Mouse (Mus musculus) stomach, embryonic 14.5 days (tissue): ENCODE data around the gene Olfr1018. TPM values are rescaled to one million over a fixed set of nuclear protein-coding genes. Genes with fewer than 3 reads are reported as not detected.

Experiments used
- ATAC-seq: fragments of 200-750 bp; cut with Nextera tagmentation; 2 replicates; pipeline ENCODE4 v1.8.0; 2017; ENCODE audit warnings: low read depth, moderate TSS enrichment; ENCODE audit not compliant: insufficient number of reproducible peaks, insufficient read depth, low FRiP score
- H3K27ac ChIP-seq: fragments of 300-500 bp; sonication (generic); 2 replicates; pipeline ENCODE4 v1.5.1; 2014; ENCODE audit warnings: mild to moderate bottlenecking, low read length, moderate library complexity, mixed read lengths
- H3K27me3 ChIP-seq: fragments of 300-500 bp; sonication (generic); 2 replicates; pipeline ENCODE4 v1.6.1; 2014; ENCODE audit warnings: low read length, control low read depth, mixed read lengths; ENCODE audit not compliant: control insufficient read depth, insufficient read depth
- H3K36me3 ChIP-seq: fragments of 300-500 bp; sonication (generic); 2 replicates; pipeline ENCODE4 v1.6.1; 2014; ENCODE audit warnings: mild to moderate bottlenecking, control low read depth, low read length, moderate library complexity, mixed read lengths; ENCODE audit not compliant: control insufficient read depth, insufficient read depth
- H3K4me1 ChIP-seq: fragments of 300-500 bp; sonication (generic); 2 replicates; pipeline ENCODE4 v1.6.1; 2014; ENCODE audit warnings: low read length, control low read depth, mixed read lengths; ENCODE audit not compliant: control insufficient read depth, insufficient read depth
- H3K4me2 ChIP-seq: fragments of 300-500 bp; sonication (generic); replicated peaks from 2 replicates; pipeline ENCODE4 v1.6.1; 2014; ENCODE audit warnings: low read depth, low read length, control low read depth
- H3K4me3 ChIP-seq: fragments of 300-500 bp; sonication (generic); 2 replicates; pipeline ENCODE4 v1.5.1; 2014; ENCODE audit warnings: low read depth, low read length, control low read depth
- H3K9ac ChIP-seq: fragments of 300-500 bp; sonication (generic); replicated peaks from 2 replicates; pipeline ENCODE4 v1.6.1; 2014; ENCODE audit warnings: low read depth, mild to moderate bottlenecking, control low read depth, low read length, moderate library complexity, mixed read lengths
- H3K9me3 ChIP-seq: fragments of 300-500 bp; sonication (generic); 2 replicates; pipeline ENCODE4 v1.6.1; 2016; ENCODE audit warnings: low read depth, low read length, control low read depth; ENCODE audit not compliant: control insufficient read depth
- WGBS: fragments of 180-500 bp; shearing (Covaris S2); extraction: QIAGEN DNeasy Blood & Tissue Kit; methylation state at CpG from one replicate; pipeline ENCODE4 v1.1.7; 2014; 5-methylcytosine and 5-hydroxymethylcytosine counted together
- polyA plus RNA-seq: library from polyadenylated mRNA; unstranded; fragments of >200 nt; fragmentation: Nextera tagmentation; extraction: Ambion mirVana; gene quantifications from 2 replicates; pipeline ENCODE4 v1.2.1, GENCODE M21; 2014

The Olfr1018 gene
- polyA plus RNA-seq, result not detected in 2 replicates

DNA sequence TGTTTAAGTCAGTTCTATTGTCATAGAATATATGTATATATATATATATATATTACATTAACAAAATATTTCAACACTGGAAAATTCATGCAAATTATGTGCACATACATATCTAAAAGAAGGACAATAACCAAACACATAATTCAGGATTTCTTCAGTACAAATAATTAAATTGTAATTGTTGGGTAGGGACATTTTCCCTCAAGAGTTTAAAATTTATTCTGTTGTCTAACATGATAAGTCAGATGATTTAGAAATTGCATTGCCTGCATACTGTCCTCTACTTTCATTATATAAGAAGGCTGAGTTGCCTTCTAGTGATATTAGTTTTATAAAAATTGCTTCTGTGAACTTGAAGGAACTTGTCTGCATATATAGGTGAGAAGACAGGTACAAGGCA, at the start of gene Olfr1018:
Gene Olfr1018 (plus strand): TSS at position 301 of the 400 bp plus-strand sequence.
- Histone ChIP-seq H3K4me2 (no peak within 1 kb of the TSS), H3K9ac (no peak within 1 kb of the TSS), H3K36me3 (no peaks in the 10 kb centered on the region), H3K9me3 (no peaks in the 10 kb centered on the region), H3K4me1 (no peaks in the 10 kb centered on the region), H3K4me3 (no peak within 1 kb of the TSS), H3K27ac (no peak within 1 kb of the TSS), H3K27me3 (no peaks in the 10 kb centered on the region)
- ATAC-seq, result no peak

DNA sequence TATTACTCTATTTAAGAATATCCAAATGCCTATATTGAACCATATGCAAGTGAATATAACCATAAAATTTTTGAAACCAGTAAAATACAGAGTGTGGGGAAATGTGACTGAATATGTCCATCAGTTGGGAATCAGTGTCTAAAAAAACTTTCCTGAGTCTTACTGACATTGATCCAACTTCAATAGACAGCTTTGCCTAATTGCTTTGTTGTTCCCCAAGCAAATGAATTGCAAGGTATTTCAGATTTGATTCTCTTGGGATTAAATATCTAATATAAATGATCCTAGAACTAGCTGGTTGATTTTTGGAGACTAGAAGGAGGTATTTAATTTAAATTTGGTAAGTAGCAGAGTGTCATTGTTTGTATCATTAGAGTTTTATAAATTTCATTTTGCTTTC, 45.9 kb upstream of the Olfr1018 start, which contains the start of gene Olfr1014:
Gene Olfr1014 (plus strand): TSS at position 301 of the 400 bp plus-strand sequence.
- Histone ChIP-seq H3K36me3 (no peaks in the 10 kb centered on the region), H3K4me2 (no peak within 1 kb of the TSS), H3K9ac (no peak within 1 kb of the TSS), H3K9me3 (no peaks in the 10 kb centered on the region), H3K4me3 (no peak within 1 kb of the TSS), H3K4me1 (no peaks in the 10 kb centered on the region), H3K27ac (no peak within 1 kb of the TSS), H3K27me3 (no peaks in the 10 kb centered on the region)
- no peak for ATAC-seq

DNA sequence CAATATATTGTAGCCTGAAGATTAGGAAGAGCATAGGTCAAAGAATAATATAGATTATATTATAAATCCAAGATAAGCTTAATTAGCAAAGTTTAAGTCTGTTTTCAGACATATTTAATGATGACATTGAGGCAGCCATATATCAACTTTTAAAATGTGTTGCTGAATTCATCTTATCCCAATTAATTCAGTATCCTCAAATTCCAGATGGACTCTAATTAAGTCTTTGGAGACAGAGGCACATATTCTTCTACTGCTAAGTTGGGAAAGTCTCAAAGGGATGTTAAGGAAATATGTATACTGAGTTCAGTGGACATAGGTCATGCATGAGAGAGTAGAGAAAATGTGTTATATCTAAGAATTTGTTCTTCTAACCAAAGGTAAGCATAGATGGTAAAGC, 36.6 kb upstream of the Olfr1018 start, which contains the start of gene Olfr1015:
Gene Olfr1015 (plus strand): TSS at position 301 of the 400 bp plus-strand sequence.
- Histone ChIP-seq H3K9ac (no peak within 1 kb of the TSS), H3K27me3 (no peaks in the 10 kb centered on the region), H3K4me1 (no peaks in the 10 kb centered on the region), H3K27ac (no peak within 1 kb of the TSS), H3K9me3 (no peaks in the 10 kb centered on the region), H3K4me2 (no peak within 1 kb of the TSS), H3K36me3 (no peaks in the 10 kb centered on the region), H3K4me3 (no peak within 1 kb of the TSS)
- ATAC-seq, result no peak

DNA sequence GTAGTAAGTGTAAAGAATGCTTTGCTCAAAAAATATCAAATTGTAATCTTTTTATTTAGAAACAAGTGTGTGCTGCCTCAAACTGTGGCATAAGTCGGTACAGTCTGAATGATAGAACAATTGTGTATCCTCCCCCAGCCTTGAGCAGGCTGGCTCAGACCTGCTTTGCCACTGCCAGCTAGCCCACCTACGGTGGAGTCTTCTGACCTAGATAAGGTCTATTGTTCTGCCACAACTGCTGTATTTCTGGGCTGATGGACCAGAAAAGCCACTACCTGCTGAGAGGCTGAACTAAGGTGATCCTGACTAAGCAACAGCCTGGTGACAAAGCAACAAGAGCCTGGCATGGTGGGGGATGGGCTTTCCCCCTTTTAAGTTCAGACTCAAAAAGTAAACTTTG, 25.9 kb upstream of the Olfr1018 start:
- no peaks in the 10 kb centered on the region for H3K4me1 ChIP-seq
- no peaks in the 10 kb centered on the region for H3K9me3 ChIP-seq
- no peak for ATAC-seq
- no peak overlapping the region for H3K4me3 ChIP-seq
- H3K36me3 ChIP-seq, result no peaks in the 10 kb centered on the region
- WGBS, result 62% methylated on average over 2 of the region's 2 CpGs
- no peak overlapping the region for H3K27ac ChIP-seq
- H3K27me3 ChIP-seq, result no peaks in the 10 kb centered on the region
- no peak overlapping the region for H3K4me2 ChIP-seq
- H3K9ac ChIP-seq, result no peak overlapping the region

DNA sequence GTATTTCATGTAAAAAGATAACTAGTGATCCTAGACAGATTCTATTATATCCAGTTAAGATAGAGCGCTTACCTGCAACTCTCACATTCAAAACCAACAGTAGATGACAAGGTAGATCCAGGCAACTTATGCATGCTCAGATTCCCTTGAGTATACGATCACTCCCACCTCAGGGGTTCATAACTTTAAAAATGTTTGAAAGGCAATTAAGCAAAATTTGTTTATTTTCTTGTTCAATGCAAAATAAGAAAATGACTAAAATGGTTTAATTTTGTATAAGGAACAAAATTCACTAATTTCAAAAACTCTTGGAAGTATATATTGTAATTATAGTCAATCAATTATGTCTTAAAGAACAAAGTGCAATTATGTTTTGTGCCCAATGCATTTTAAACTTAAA, 15.8 kb upstream of the Olfr1018 start, which contains the start of gene Olfr1016:
Gene Olfr1016 (minus strand): TSS at position 101 of the 400 bp plus-strand sequence.
- Histone ChIP-seq H3K4me1 (no peaks in the 10 kb centered on the region), H3K4me3 (no peak within 1 kb of the TSS), H3K4me2 (no peak within 1 kb of the TSS), H3K27ac (no peak within 1 kb of the TSS), H3K27me3 (no peaks in the 10 kb centered on the region), H3K36me3 (no peaks in the 10 kb centered on the region), H3K9me3 (no peaks in the 10 kb centered on the region), H3K9ac (no peak within 1 kb of the TSS)
- 84% methylated on average over 2 of the region's 2 CpGs for WGBS
- no peak for ATAC-seq

DNA sequence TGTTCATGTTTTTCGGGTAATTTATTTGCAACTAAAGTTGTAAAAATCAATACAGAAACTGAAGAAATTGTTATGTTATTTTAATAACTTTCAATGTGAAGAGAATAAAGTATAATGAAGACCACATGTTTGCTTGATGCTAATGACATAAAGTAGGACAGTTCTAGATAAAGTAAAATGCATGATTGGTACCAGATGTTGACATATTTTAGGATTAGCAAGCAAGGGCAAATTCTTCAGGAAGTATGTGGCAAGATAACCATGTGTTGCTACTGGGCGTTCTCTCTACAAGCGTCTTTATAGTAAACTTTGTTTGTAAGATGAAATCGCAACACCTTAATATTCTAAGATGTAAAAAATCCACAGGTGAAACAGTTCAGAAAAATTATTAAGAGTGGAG, 13.8 kb upstream of the Olfr1018 start:
- Histone ChIP-seq H3K9ac (no peak overlapping the region), H3K4me2 (no peak overlapping the region), H3K27me3 (no peaks in the 10 kb centered on the region), H3K36me3 (no peaks in the 10 kb centered on the region), H3K9me3 (no peaks in the 10 kb centered on the region), H3K4me1 (no peaks in the 10 kb centered on the region), H3K4me3 (no peak overlapping the region), H3K27ac (no peak overlapping the region)
- WGBS, result 74% methylated on average over 4 of the region's 4 CpGs
- ATAC-seq, result no peak

- no peak for ATAC-seq
- H3K27me3 ChIP-seq, result no peaks in the 10 kb centered on the region
- H3K9me3 ChIP-seq, result no peaks in the 10 kb centered on the region
- H3K36me3 ChIP-seq, result no peaks in the 10 kb centered on the region
- H3K4me3 ChIP-seq, result no peak within 1 kb of the TSS
- H3K9ac ChIP-seq, result no peak within 1 kb of the TSS
- no peaks in the 10 kb centered on the region for H3K4me1 ChIP-seq
- H3K4me2 ChIP-seq, result no peak within 1 kb of the TSS
- no peak within 1 kb of the TSS for H3K27ac ChIP-seq
Measured at GRCm38 (mm10) chr2:85845383-85845782, 27.1 kb downstream of the Olfr1018 start, which contains the start of gene Olfr1019. Gene Olfr1019 (minus strand): TSS chr2:85845483.

DNA sequence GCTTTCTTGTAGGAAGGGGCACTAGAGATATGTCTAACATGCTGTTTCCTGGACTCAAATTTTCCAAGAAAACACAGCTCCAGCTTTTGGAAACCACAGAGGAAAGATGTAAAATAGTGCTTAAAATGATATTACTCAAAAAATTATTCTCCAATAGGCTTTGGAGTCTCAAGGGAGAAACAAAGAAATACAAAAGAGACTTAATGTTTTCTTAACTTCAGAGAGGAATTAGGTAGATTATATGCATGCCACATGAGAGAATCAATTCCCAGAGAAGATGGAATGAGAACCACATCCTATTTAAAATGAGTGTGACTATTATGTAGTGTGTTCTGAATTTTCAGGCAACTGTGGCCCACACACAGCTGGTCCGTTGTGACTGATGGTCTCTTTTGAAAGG, 28.5 kb downstream of the Olfr1018 start, which contains the start of gene Olfr1020:
Gene Olfr1020 (plus strand): TSS at position 301 of the 400 bp plus-strand sequence.
- WGBS, result 78% methylated on average over 1 of the region's 1 CpGs
- H3K27me3 ChIP-seq, result no peaks in the 10 kb centered on the region

DNA sequence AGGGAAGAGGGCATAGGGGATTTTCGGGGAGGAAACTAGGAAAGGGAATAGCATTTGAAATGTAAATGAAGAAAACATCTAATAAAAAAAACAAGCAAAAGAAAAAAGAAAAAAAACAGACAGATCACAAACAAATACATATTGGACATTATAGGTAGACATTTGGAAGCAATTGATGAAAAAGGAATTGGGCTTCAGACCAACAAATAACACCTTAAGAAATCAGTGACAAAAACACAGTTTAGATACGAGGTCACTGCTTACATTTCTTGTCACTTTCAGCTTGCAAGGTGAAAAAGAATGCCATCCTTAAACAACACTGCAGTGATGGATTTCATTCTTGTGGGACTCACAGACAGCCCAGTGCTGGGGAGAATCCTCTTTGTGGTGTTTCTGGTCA, 50.0 kb downstream of the Olfr1018 start, which contains the start of gene Olfr1022:
Gene Olfr1022 (plus strand): TSS at position 301 of the 400 bp plus-strand sequence.
- Histone ChIP-seq H3K4me2 (no peak within 1 kb of the TSS), H3K9ac (no peak within 1 kb of the TSS), H3K36me3 (no peaks in the 10 kb centered on the region), H3K27ac (no peak within 1 kb of the TSS), H3K4me1 (no peaks in the 10 kb centered on the region), H3K4me3 (no peak within 1 kb of the TSS), H3K27me3 (no peaks in the 10 kb centered on the region), H3K9me3 (no peaks in the 10 kb centered on the region)
- WGBS, result 24% methylated on average over 2 of the region's 2 CpGs
- no peak for ATAC-seq

More for the DNA sequence above, 28.5 kb downstream of the Olfr1018 start, which contains the start of gene Olfr1020:
- no peaks in the 10 kb centered on the region for H3K36me3 ChIP-seq
- H3K4me2 ChIP-seq, result no peak within 1 kb of the TSS
- no peak within 1 kb of the TSS for H3K27ac ChIP-seq
- ATAC-seq, result no peak
- no peak within 1 kb of the TSS for H3K4me3 ChIP-seq
- no peaks in the 10 kb centered on the region for H3K9me3 ChIP-seq
- no peaks in the 10 kb centered on the region for H3K4me1 ChIP-seq
- H3K9ac ChIP-seq, result no peak within 1 kb of the TSS
